Mouse (Mus musculus) macrophage (primary cell): ENCODE data around the gene Ckap4. TPM values are rescaled to one million over a fixed set of nuclear protein-coding genes. Genes with fewer than 3 reads are reported as not detected.

Experiments used
- polyA plus RNA-seq: library from polyadenylated mRNA; stranded (reverse); fragments of 250-400 nt; gene quantifications from 3 replicates; pipeline ENCODE4 v1.2.4, GENCODE M21; 2018; ENCODE audit warnings: inconsistent platforms

Ckap4 gene
- polyA plus RNA-seq, 1 experiment from 2014 or later, result 15.0 TPM

Other genes with a start within 250 kb of the Ckap4 start
- gene Nuak1, start 93.5 kb downstream of the Ckap4 start, polyA plus RNA-seq, result 3.9 to 5.7 TPM (median 4.6 TPM) in 3 replicates
- 2.8 to 18.9 TPM (median 7.1 TPM) in 3 replicates for gene Tcp11l2, start 42.6 kb upstream of the Ckap4 start, polyA plus RNA-seq
- gene Polr3b, start 88.2 kb upstream of the Ckap4 start, polyA plus RNA-seq, result 9.6 to 15.9 TPM (median 10.0 TPM) in 3 replicates
- gene Rfx4, start 222.0 kb upstream of the Ckap4 start, polyA plus RNA-seq, result not detected in 3 replicates